Mouse (Mus musculus) neutrophil, adult 65 days (primary cell): ENCODE results near the gene Olfr920. TPM values are rescaled to one million over a fixed set of nuclear protein-coding genes. Genes with fewer than 3 reads are reported as not detected.

Experiments
- total RNA-seq: library from RNA; stranded (reverse); gene quantifications from 2 replicates; pipeline ENCODE4 v1.2.4, GENCODE M21; 2023

The Olfr920 gene
- 0.16 TPM in 1 of 2 replicates, not detected in the other for total RNA-seq

DNA sequence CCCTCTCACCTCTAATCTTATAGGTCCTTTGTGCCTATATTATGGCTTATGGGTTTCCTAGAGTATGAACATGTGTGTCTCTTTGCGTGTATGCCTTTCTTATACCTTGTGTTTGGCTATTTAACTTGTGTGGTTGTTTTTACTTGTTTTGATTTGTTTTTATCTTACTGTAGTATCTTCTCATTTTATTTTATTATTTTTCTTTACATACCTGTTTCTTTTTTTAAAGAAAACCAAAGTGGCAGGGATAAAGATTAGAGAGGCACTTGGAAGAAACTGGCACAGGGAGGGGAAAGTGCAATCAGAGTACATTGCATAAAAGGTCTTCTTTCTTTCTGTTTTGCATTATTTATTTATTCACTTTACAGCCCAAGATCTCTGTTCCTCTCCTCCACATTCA lies at the start of gene Olfr920:
Gene Olfr920, plus strand, starts transcription at position 301 of the 400 bp plus-strand sequence.

DNA sequence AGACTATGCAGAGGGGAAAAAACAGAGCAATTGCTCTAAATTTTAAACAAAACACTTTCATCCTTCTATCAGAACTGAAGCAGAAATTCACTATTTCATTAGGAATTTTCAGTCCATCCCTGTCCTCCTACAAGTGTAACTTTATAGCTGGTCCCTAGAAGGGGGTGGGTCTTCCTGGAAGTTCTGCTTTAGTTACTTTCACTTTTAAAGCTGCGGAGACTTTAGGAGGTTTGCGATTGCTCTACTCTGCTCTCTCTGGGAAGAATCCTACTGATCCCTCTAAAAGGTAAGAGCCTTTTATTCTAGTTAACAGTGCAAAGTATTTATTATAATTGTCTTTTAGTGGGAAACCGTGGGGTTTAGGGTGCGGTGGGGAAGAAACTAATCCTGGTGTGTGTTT lies 34.0 kb upstream of the Olfr920 start, which contains the start of gene Vwa5a:
Gene Vwa5a, plus strand, starts transcription at position 167 of the 400 bp plus-strand sequence.

DNA sequence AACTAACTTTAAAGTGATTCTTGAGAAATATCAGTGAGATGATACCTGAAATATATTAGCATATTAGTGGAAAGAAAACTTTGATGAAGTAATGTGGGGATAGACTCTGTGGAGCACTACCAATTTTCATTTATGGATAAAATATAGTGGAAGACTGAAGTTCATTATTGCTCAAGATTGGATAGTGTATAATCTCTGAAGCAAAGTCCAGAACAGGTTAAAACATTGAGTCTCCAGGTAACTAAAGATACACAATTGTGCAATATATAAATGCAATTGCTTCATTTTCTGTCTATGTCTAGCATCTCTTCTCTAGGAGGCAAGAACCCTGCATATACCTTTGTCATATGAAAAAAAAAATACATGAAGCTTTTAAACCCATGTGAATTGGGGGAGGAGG lies 20.7 kb downstream of the Olfr920 start, which contains the start of gene Olfr921:
Gene Olfr921, plus strand, starts transcription at position 301 of the 400 bp plus-strand sequence.

Other genes starting within 250 kb of the Olfr920 start
- not detected in 2 replicates for gene Olfr911-ps1, start 230.7 kb upstream of the Olfr920 start, total RNA-seq
- not detected in 2 replicates for gene Olfr910, start 214.4 kb upstream of the Olfr920 start, total RNA-seq
- gene Olfr912, start 172.1 kb upstream of the Olfr920 start, total RNA-seq, result not detected in 2 replicates
- not detected in 2 replicates for gene Olfr913, start 159.5 kb upstream of the Olfr920 start, total RNA-seq
- not detected in 2 replicates for gene Olfr914, start 147.2 kb upstream of the Olfr920 start, total RNA-seq
- not detected in 2 replicates for gene Olfr916, start 92.4 kb upstream of the Olfr920 start, total RNA-seq
- gene Olfr917, start 86.5 kb upstream of the Olfr920 start, total RNA-seq, result not detected in 2 replicates
- gene Olfr918, start 77.7 kb upstream of the Olfr920 start, total RNA-seq, result not detected in 2 replicates
- not detected in 2 replicates for gene Olfr919, start 48.6 kb upstream of the Olfr920 start, total RNA-seq
- 24.1 and 27.6 TPM in 2 replicates for gene Vwa5a, start 34.0 kb upstream of the Olfr920 start, total RNA-seq
- gene Olfr921, start 20.8 kb downstream of the Olfr920 start, total RNA-seq, result not detected in 2 replicates
- gene Olfr922, start 62.3 kb downstream of the Olfr920 start, total RNA-seq, result not detected in 2 replicates
- not detected in 2 replicates for gene Olfr923, start 74.2 kb downstream of the Olfr920 start, total RNA-seq
- gene Olfr924, start 92.2 kb downstream of the Olfr920 start, total RNA-seq, result not detected in 2 replicates
- not detected in 2 replicates for gene Olfr26, start 102.8 kb downstream of the Olfr920 start, total RNA-seq
- gene Olfr926, start 124.8 kb downstream of the Olfr920 start, total RNA-seq, result not detected in 2 replicates
- not detected in 2 replicates for gene Olfr930, start 177.5 kb downstream of the Olfr920 start, total RNA-seq
- gene Olfr933, start 220.0 kb downstream of the Olfr920 start, total RNA-seq, result not detected in 2 replicates
- gene Olfr934, start 236.0 kb downstream of the Olfr920 start, total RNA-seq, result not detected in 2 replicates
- not detected in 2 replicates for gene Olfr935, start 247.4 kb downstream of the Olfr920 start, total RNA-seq